Mouse (Mus musculus): ENCODE measurements around the gene Fbxo31. TPM values are rescaled to one million over a fixed set of nuclear protein-coding genes. Genes with fewer than 3 reads are reported as not detected.
A peak's percentile ranks its signal among the peaks of the same experiment; 100 is the strongest.

Fbxo31 gene
- total and polyA plus RNA-seq, 2 experiments from 2014 or later, result 37.3 to 68.9 TPM

DNA sequence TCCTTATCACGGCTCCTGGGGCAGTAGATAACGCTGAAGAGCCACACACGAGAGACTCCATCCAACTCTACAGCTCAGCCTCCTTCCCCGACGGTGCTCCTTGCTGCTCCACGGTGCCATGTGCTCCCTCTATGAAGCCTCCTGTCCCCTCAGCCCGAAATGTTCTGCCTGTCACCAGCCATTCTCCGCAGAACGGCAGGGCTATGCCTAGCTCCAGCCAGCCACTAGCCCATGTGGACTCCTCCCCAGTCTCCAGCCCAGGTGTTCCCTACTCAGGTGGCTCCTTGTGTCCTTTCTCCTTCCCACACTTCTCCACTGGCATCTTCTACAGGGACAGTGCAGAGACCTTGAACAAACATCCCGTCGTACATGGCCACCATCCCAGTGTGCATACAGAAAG, 33.7 kb downstream of the Fbxo31 start:
- 81% methylated on average over 11 of the region's 11 CpGs for WGBS
- ATAC-seq (ENCODE audit: low FRiP score), result no peak
- H3K4me1 ChIP-seq (ENCODE audit: insufficient read depth, low read length), result no peaks in the 10 kb centered on the region
- no peak overlapping the region for H3K4me3 ChIP-seq (ENCODE audit: low read depth, low read length)
- no peaks in the 10 kb centered on the region for H3K9me3 ChIP-seq (ENCODE audit: low read length)
- peaks cover 10% of the 10 kb centered on the region for H3K36me3 ChIP-seq (ENCODE audit: insufficient read depth, low read length)
- no peaks in the 10 kb centered on the region for H3K27me3 ChIP-seq (ENCODE audit: insufficient read depth, low read length)
- H3K27ac ChIP-seq (ENCODE audit: low read depth, low read length), result no peak overlapping the region
- H3K4me2 ChIP-seq (ENCODE audit: low read depth, low read length, poor library complexity, severe bottlenecking), result no peak overlapping the region
- H3K9ac ChIP-seq (replicated peaks; ENCODE audit: low read length, poor library complexity, severe bottlenecking), result no peak overlapping the region
- TF ChIP-seq CTCF (IDR thresholded peaks at IDR 0.05), result no peak
- DNase-seq (ENCODE audit: low spot score), result no peak

GRCm38 (mm10) chr8:121544276-121544785, 34.3 kb downstream of the Fbxo31 start, which contains the start of gene 1700018B08Rik:
1700018B08Rik (minus strand) TSS chr8:121544320.
- no peak within 1 kb of the TSS for H3K9ac ChIP-seq (replicated peaks; ENCODE audit: low read length, poor library complexity, severe bottlenecking)
- no peak within 1 kb of the TSS for H3K4me2 ChIP-seq (ENCODE audit: low read depth, low read length, poor library complexity, severe bottlenecking)
- H3K9me3 ChIP-seq (ENCODE audit: low read length), result no peaks in the 10 kb centered on the region
- WGBS, result 93% methylated on average over 12 of the region's 12 CpGs
- no peak for ATAC-seq (ENCODE audit: low FRiP score)
- DNase-seq (ENCODE audit: low spot score), result no peak
- no peaks in the 10 kb centered on the region for H3K4me1 ChIP-seq (ENCODE audit: insufficient read depth, low read length)
- H3K27me3 ChIP-seq (ENCODE audit: insufficient read depth, low read length), result no peaks in the 10 kb centered on the region
- H3K36me3 ChIP-seq (ENCODE audit: insufficient read depth, low read length), result peaks cover 4% of the 10 kb centered on the region; the same call in 1 of the 2 replicates
- no peak within 1 kb of the TSS for H3K4me3 ChIP-seq (ENCODE audit: low read depth, low read length)
- H3K27ac ChIP-seq (ENCODE audit: low read depth, low read length), result no peak within 1 kb of the TSS
- no peak for TF ChIP-seq CTCF (IDR thresholded peaks at IDR 0.05)

DNA sequence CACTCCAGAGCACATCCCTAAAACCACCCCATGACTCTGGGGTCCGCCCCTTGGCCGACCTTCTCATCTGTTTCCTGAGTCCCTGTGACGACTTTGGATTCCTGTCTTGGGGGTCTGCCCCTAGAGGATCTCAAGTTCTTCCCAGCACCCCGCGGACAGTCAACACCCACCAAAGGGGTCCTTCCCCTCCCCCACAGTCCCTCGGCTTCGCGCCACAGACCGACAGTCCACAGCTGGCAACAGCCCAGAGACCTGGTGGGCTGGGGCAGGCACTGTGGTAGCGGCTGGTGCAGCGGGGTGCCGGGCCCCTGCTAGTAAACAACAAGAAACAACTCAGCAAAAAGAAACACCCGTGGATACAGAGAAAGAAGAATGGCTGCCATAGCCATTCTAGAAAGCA, 35.7 kb downstream of the Fbxo31 start:
- H3K4me2 ChIP-seq (ENCODE audit: low read depth, low read length, poor library complexity, severe bottlenecking), result no peak overlapping the region
- H3K9ac ChIP-seq (replicated peaks; ENCODE audit: low read length, poor library complexity, severe bottlenecking), result no peak overlapping the region
- no peaks in the 10 kb centered on the region for H3K9me3 ChIP-seq (ENCODE audit: low read length)
- no peak for DNase-seq (ENCODE audit: low spot score)
- no peaks in the 10 kb centered on the region for H3K27me3 ChIP-seq (ENCODE audit: insufficient read depth, low read length)
- no peaks in the 10 kb centered on the region for H3K36me3 ChIP-seq (ENCODE audit: insufficient read depth, low read length)
- 68% methylated on average over 13 of the region's 13 CpGs for WGBS
- no peak for TF ChIP-seq CTCF (IDR thresholded peaks at IDR 0.05)
- ATAC-seq (ENCODE audit: low FRiP score), result no peak
- no peak overlapping the region for H3K27ac ChIP-seq (ENCODE audit: low read depth, low read length)
- no peak overlapping the region for H3K4me3 ChIP-seq (ENCODE audit: low read depth, low read length)
- H3K4me1 ChIP-seq (ENCODE audit: insufficient read depth, low read length), result no peaks in the 10 kb centered on the region

DNA sequence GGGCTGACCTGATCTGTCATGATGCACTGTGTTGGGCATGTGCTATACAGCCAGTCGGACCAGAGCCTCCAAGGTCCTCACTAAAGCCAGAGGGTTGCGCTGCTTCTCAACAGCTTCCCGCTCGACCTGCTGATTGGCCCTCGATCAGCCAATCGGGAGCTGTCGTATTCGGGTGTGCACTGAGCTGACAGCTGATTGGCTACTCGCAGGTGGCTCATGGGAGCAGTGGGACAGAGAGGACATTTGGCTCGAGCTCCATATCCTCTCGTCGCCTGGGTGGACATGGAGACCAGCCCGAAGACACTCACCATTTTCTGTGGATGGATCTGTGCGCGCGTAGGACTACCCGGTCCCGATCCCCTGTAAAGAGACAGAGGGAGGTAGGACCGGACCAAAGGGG, 36.7 kb downstream of the Fbxo31 start:
- Histone ChIP-seq H3K9ac (replicated peaks; ENCODE audit: low read length, poor library complexity, severe bottlenecking) (no peak overlapping the region), H3K27ac (ENCODE audit: low read depth, low read length) (no peak overlapping the region), H3K4me3 (ENCODE audit: low read depth, low read length) (no peak overlapping the region), H3K9me3 (ENCODE audit: low read length) (no peaks in the 10 kb centered on the region), H3K36me3 (ENCODE audit: insufficient read depth, low read length) (no peaks in the 10 kb centered on the region), H3K4me1 (ENCODE audit: insufficient read depth, low read length) (no peaks in the 10 kb centered on the region), H3K4me2 (ENCODE audit: low read depth, low read length, poor library complexity, severe bottlenecking) (no peak overlapping the region), H3K27me3 (ENCODE audit: insufficient read depth, low read length) (no peaks in the 10 kb centered on the region)
- DNase-seq (ENCODE audit: low spot score) (no peak), ATAC-seq (ENCODE audit: low FRiP score) (no peak)
- TF ChIP-seq CTCF (IDR thresholded peaks at IDR 0.05), result no peak
- WGBS, result 89% methylated on average over 19 of the region's 19 CpGs

DNA sequence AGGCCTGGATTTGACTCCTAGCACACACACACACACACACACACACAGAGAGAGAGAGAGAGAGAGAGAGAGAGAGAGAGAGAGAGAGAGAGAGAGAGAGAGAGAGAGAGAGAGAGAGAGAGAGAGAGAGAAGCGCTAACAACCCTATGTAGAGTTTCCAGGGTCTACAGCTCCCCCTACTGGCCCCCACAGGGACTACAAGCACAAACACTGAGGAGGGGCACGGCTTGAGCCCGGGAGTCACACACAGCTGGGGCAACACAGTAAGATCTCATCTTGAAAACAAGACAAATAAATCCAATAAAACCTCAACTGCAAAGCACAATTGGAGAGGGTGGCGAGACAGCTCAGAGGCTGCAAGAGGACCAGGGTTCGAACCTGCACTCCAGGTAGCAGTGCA, 46.2 kb downstream of the Fbxo31 start:
- no peaks in the 10 kb centered on the region for H3K4me1 ChIP-seq (ENCODE audit: insufficient read depth, low read length)
- H3K4me3 ChIP-seq (ENCODE audit: low read depth, low read length), result no peak overlapping the region
- peak; percentile 57 for TF ChIP-seq CTCF (IDR thresholded peaks at IDR 0.05)
- no peak overlapping the region for H3K27ac ChIP-seq (ENCODE audit: low read depth, low read length)
- H3K4me2 ChIP-seq (ENCODE audit: low read depth, low read length, poor library complexity, severe bottlenecking), result no peak overlapping the region
- no peak for ATAC-seq (ENCODE audit: low FRiP score)
- H3K9ac ChIP-seq (replicated peaks; ENCODE audit: low read length, poor library complexity, severe bottlenecking), result no peak overlapping the region
- H3K27me3 ChIP-seq (ENCODE audit: insufficient read depth, low read length), result no peaks in the 10 kb centered on the region
- WGBS, result 57% methylated on average over 5 of the region's 5 CpGs
- H3K36me3 ChIP-seq (ENCODE audit: insufficient read depth, low read length), result no peaks in the 10 kb centered on the region
- H3K9me3 ChIP-seq (ENCODE audit: low read length), result no peaks in the 10 kb centered on the region
- DNase-seq (ENCODE audit: low spot score), result no peak

DNA sequence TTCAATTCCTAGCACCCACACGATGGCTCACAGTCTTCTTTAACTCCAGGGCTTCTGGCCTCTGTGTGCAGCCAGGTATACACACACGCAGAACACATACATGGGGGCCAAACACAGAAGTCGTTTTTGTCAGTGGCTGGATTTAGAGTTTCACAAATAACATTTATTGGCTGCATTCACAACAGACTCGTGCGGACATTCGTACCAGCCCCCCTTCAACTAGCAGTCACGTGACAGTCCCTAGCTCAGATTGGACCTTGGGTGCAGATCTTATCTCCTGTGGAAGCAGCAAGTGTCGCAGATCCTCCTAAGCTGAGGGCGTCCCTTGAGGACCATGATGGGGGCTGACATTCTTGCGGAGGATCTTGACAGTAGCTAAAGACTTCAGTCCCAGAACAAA, 48.0 kb downstream of the Fbxo31 start:
- no peak overlapping the region for H3K9ac ChIP-seq (replicated peaks; ENCODE audit: low read length, poor library complexity, severe bottlenecking)
- H3K4me2 ChIP-seq (ENCODE audit: low read depth, low read length, poor library complexity, severe bottlenecking), result no peak overlapping the region
- no peaks in the 10 kb centered on the region for H3K36me3 ChIP-seq (ENCODE audit: insufficient read depth, low read length)
- 83% methylated on average over 10 of the region's 10 CpGs for WGBS
- no peak overlapping the region for H3K4me3 ChIP-seq (ENCODE audit: low read depth, low read length)
- TF ChIP-seq CTCF (IDR thresholded peaks at IDR 0.05), result no peak
- no peak overlapping the region for H3K27ac ChIP-seq (ENCODE audit: low read depth, low read length)
- H3K9me3 ChIP-seq (ENCODE audit: low read length), result no peaks in the 10 kb centered on the region
- no peaks in the 10 kb centered on the region for H3K4me1 ChIP-seq (ENCODE audit: insufficient read depth, low read length)
- DNase-seq (ENCODE audit: low spot score) (no peak), ATAC-seq (ENCODE audit: low FRiP score) (no peak)
- H3K27me3 ChIP-seq (ENCODE audit: insufficient read depth, low read length), result no peaks in the 10 kb centered on the region
